ENCODE assay signal across 9 mouse cellular contexts in genomic region chr15:100458055-100458454, GRCm38 (mm10). TPM values are rescaled to one million over a fixed set of nuclear protein-coding genes. Genes with fewer than 3 reads are reported as not detected.
DNase-seq lines count a peak whose midpoint lies in the region; ATAC-seq and TF ChIP-seq lines count a peak whose summit lies in the region.
"Had no signal": no experiment of that assay in that cellular context is flagged by ENCODE, and none has a peak within 500 bp of the region (broad histone marks: within the 10 kb centered on the region; RNA-seq: fewer than 3 reads in every experiment).

No protein-coding gene starts in this region.

- TF ChIP-seq CTCF in gastrocnemius, adult 2 months (IDR thresholded peaks at IDR 0.05), result peak; percentile 68
- TF ChIP-seq CTCF in cerebellum, adult 2 months (IDR thresholded peaks at IDR 0.05; ENCODE audit: borderline replicate concordance, insufficient read depth, low read depth, low read length), result peak; percentile 63
- peak; percentile 73 for TF ChIP-seq CTCF in lung, postnatal 0 days (IDR thresholded peaks at IDR 0.05)
- peak; percentile 75 for TF ChIP-seq CTCF in stomach, postnatal 0 days (IDR thresholded peaks at IDR 0.05; ENCODE audit: low read depth)

- no peak overlapping the region for H3K4me2 ChIP-seq in lung, postnatal 0 days (replicated peaks; ENCODE audit: low read depth, low read length)
- H3K4me2 ChIP-seq in stomach, postnatal 0 days (replicated peaks; ENCODE audit: low read depth), result no peak overlapping the region
- H3K4me2 ChIP-seq: limb, embryonic 12.5 days had no signal

- ATAC-seq in hematopoietic stem cell, adult 5-6 weeks (replicated peaks in 1 of 2; ENCODE audit: insufficient read depth in 1 of 2, low FRiP score in 2 of 2, low TSS enrichment in 1 of 2, low read depth in 1 of 2, poor library complexity in 2 of 2, severe bottlenecking in 2 of 2), result peak; percentile 39 to 44; a peak in 2 of 4 replicates
- ATAC-seq in lung, postnatal 0 days, result peak; percentile 25; the same call in 1 of the 2 replicates
- peak; percentile 49; the same call in 1 of the 2 replicates for ATAC-seq in stomach, postnatal 0 days (ENCODE audit: low FRiP score, low TSS enrichment)

- H3K4me3 ChIP-seq in gastrocnemius, adult 2 months, result no peak overlapping the region
- no peak overlapping the region for H3K4me3 ChIP-seq in cerebellum, adult 2 months (replicated peaks; ENCODE audit: insufficient read depth, low read depth, low read length)
- H3K4me3 ChIP-seq in lung, postnatal 0 days (ENCODE audit: low read depth, low read length), result no peak overlapping the region
- H3K4me3 ChIP-seq in stomach, postnatal 0 days (ENCODE audit: low read depth, low read length), result no peak overlapping the region
- H3K4me3 ChIP-seq: limb, embryonic 12.5 days had no signal

- TF ChIP-seq EP300 in lung, postnatal 0 days (IDR thresholded peaks at IDR 0.05), result no peak
- TF ChIP-seq EP300 in stomach, postnatal 0 days (optimal IDR thresholded peaks at IDR 0.05), result no peak

- intact Hi-C loops in gastrocnemius, adult 2 months (cut with DNase I), result loop anchor here (5.0 to 10.0 kb wide), 2 partner anchors 36 to 133 kb away; partner anchors contain the start of gene Gm5475

- no peaks in the 10 kb centered on the region for H3K4me1 ChIP-seq in cerebellum, adult 2 months (ENCODE audit: control insufficient read depth, insufficient read depth, low read length)
- H3K4me1 ChIP-seq in lung, postnatal 0 days (ENCODE audit: insufficient read depth, low read depth, low read length), result no peaks in the 10 kb centered on the region
- no peaks in the 10 kb centered on the region for H3K4me1 ChIP-seq in stomach, postnatal 0 days (replicated peaks; ENCODE audit: control insufficient read depth, insufficient read depth)

- no peak overlapping the region for H3K27ac ChIP-seq in gastrocnemius, adult 2 months
- no peak overlapping the region for H3K27ac ChIP-seq in cerebellum, adult 2 months (ENCODE audit: insufficient read depth, low read length)
- H3K27ac ChIP-seq in lung, postnatal 0 days (ENCODE audit: low read length), result no peak overlapping the region
- no peak overlapping the region for H3K27ac ChIP-seq in stomach, postnatal 0 days (replicated peaks)
- H3K27ac ChIP-seq: limb, embryonic 12.5 days had no signal

- no peaks in the 10 kb centered on the region for H3K36me3 ChIP-seq in lung, postnatal 0 days (ENCODE audit: insufficient read depth, low read length)
- no peaks in the 10 kb centered on the region for H3K36me3 ChIP-seq in stomach, postnatal 0 days (ENCODE audit: control insufficient read depth, insufficient read depth, low read length)
- H3K36me3 ChIP-seq: limb, embryonic 12.5 days had no signal

- WGBS in cerebellum, adult 2 months, result 39% methylated on average over 10 of the region's 10 CpGs
- WGBS in lung, postnatal 0 days, result 40% methylated on average over 10 of the region's 10 CpGs
- 45% methylated on average over 10 of the region's 10 CpGs for WGBS in stomach, postnatal 0 days

- no peaks in the 10 kb centered on the region for H3K9me3 ChIP-seq in lung, postnatal 0 days (ENCODE audit: low read length)
- no peaks in the 10 kb centered on the region for H3K9me3 ChIP-seq in stomach, postnatal 0 days (ENCODE audit: control insufficient read depth, low read length)
- H3K9me3 ChIP-seq: limb, embryonic 12.5 days had no signal

- peak; percentile 71 for DNase-seq in gastrocnemius, adult 2 months
- no peak for DNase-seq in gastrocnemius, adult 8-10 months (ENCODE audit: low spot score in 2 of 2)
- DNase-seq in urinary bladder, postnatal 14 days (ENCODE audit: low spot score), result peak; percentile 70
- DNase-seq in urinary bladder, postnatal 4 days (ENCODE audit: low spot score in 2 of 2), result no peak
- peak; percentile 58 to 64 for DNase-seq in cerebellum, adult 2 months
- peak; percentile 73 for DNase-seq in lung, postnatal 0 days (ENCODE audit: low spot score)
- DNase-seq in stomach, postnatal 0 days (ENCODE audit: low spot score), result peak; percentile 77

- H3K27me3 ChIP-seq in cerebellum, adult 2 months (ENCODE audit: control insufficient read depth, insufficient read depth, low read length), result no peaks in the 10 kb centered on the region
- H3K27me3 ChIP-seq in lung, postnatal 0 days (replicated peaks; ENCODE audit: insufficient read depth, low read length), result no peaks in the 10 kb centered on the region
- no peaks in the 10 kb centered on the region for H3K27me3 ChIP-seq in stomach, postnatal 0 days (ENCODE audit: control insufficient read depth, insufficient read depth, low read length)

- no peak overlapping the region for H3K9ac ChIP-seq in lung, postnatal 0 days (replicated peaks; ENCODE audit: low read depth)
- H3K9ac ChIP-seq in stomach, postnatal 0 days (ENCODE audit: low read length), result no peak overlapping the region
- H3K9ac ChIP-seq: limb, embryonic 12.5 days had no signal

- TF ChIP-seq POLR2A in cerebellum, adult 2 months (IDR thresholded peaks at IDR 0.05; ENCODE audit: borderline replicate concordance, insufficient read depth, low read length), result no peak

RNA-seq across cellular contexts. Expression of gene Letmd1, which starts 10.8 kb away (rescaled TPM):
- total RNA-seq in gastrocnemius, adult 2 months (2021), result 1 to 10 TPM; 8.8 to 10.0 TPM
- total RNA-seq in gastrocnemius, adult 8-10 months (2022), result 1 to 10 TPM; 6.6 to 7.9 (median 7.0) TPM
- 67.0 and 70.5 TPM in 2 replicates for polyA plus RNA-seq in cerebellum, adult 2 months (2012; rRNA removed)
- total RNA-seq in hematopoietic stem cell, adult 5-6 weeks (2017), result 23.2 and 26.4 TPM in 2 replicates
- polyA plus RNA-seq in lung, postnatal 0 days (2015; fragmentation: Nextera tagmentation; extraction: Ambion mirVana), result 13.0 and 13.2 TPM in 2 replicates
- 9.8 and 10.9 TPM in 2 replicates for polyA plus RNA-seq in stomach, postnatal 0 days (2015; fragmentation: Nextera tagmentation; extraction: Ambion mirVana)

RNA-seq across cellular contexts. Expression of gene Slc11a2, which starts 33.2 kb away (rescaled TPM):
- total RNA-seq in gastrocnemius, adult 2 months (2021), result 10 to 100 TPM; 38.4 to 52.0 TPM
- 10 to 100 TPM; 31.0 to 39.7 (median 36.9) TPM for total RNA-seq in gastrocnemius, adult 8-10 months (2022)
- polyA plus RNA-seq in cerebellum, adult 2 months (2012; rRNA removed), result 45.4 and 50.6 TPM in 2 replicates
- total RNA-seq in hematopoietic stem cell, adult 5-6 weeks (2017), result 11.6 and 16.0 TPM in 2 replicates
- 16.1 and 19.2 TPM in 2 replicates for polyA plus RNA-seq in lung, postnatal 0 days (2015; fragmentation: Nextera tagmentation; extraction: Ambion mirVana)
- 12.2 and 15.8 TPM in 2 replicates for polyA plus RNA-seq in stomach, postnatal 0 days (2015; fragmentation: Nextera tagmentation; extraction: Ambion mirVana)

RNA-seq across cellular contexts. Expression of gene Gm5475, which starts 36.1 kb away (rescaled TPM):
- not detected for total RNA-seq in gastrocnemius, adult 2 months (2021)
- total RNA-seq in gastrocnemius, adult 8-10 months (2022), result under 1 TPM in 1 of 4 experiments, not detected in 3; 0.12 TPM
- not detected in 2 replicates for polyA plus RNA-seq in cerebellum, adult 2 months (2012; rRNA removed)
- total RNA-seq in hematopoietic stem cell, adult 5-6 weeks (2017), result not detected in 2 replicates
- 0.11 and 0.12 TPM in 2 replicates for polyA plus RNA-seq in lung, postnatal 0 days (2015; fragmentation: Nextera tagmentation; extraction: Ambion mirVana)
- 0.11 and 0.15 TPM in 2 replicates for polyA plus RNA-seq in stomach, postnatal 0 days (2015; fragmentation: Nextera tagmentation; extraction: Ambion mirVana)

RNA-seq across cellular contexts. Expression of gene Csrnp2, which starts 37.2 kb away (rescaled TPM):
- 1 to 10 TPM; 2.8 to 3.0 TPM for total RNA-seq in gastrocnemius, adult 2 months (2021)
- total RNA-seq in gastrocnemius, adult 8-10 months (2022), result 1 to 10 TPM; 2.6 to 4.0 (median 3.4) TPM
- polyA plus RNA-seq in cerebellum, adult 2 months (2012; rRNA removed), result 18.0 and 18.3 TPM in 2 replicates
- total RNA-seq in hematopoietic stem cell, adult 5-6 weeks (2017), result 3.8 and 5.0 TPM in 2 replicates
- polyA plus RNA-seq in lung, postnatal 0 days (2015; fragmentation: Nextera tagmentation; extraction: Ambion mirVana), result 4.7 and 4.9 TPM in 2 replicates
- polyA plus RNA-seq in stomach, postnatal 0 days (2015; fragmentation: Nextera tagmentation; extraction: Ambion mirVana), result 2.6 and 2.8 TPM in 2 replicates

Comparison
In these comparisons a context has a peak if more than half of its experiments do, and no peak if none do; other contexts are left out.
1. DNase-seq: peak in gastrocnemius, adult 2 months (single experiment), urinary bladder, postnatal 14 days (single experiment), cerebellum, adult 2 months (2 of 2), lung, postnatal 0 days (single experiment) and stomach, postnatal 0 days (single experiment); none in gastrocnemius, adult 8-10 months (0 of 2) and urinary bladder, postnatal 4 days (0 of 2).
2. Peak in every context shown above with its lines, with median percentiles within 50 percentile points of each other: CTCF ChIP-seq and ATAC-seq.